Mouse (Mus musculus): ENCODE measurements around the gene Nol3. TPM values are rescaled to one million over a fixed set of nuclear protein-coding genes. Genes with fewer than 3 reads are reported as not detected.

Nol3 gene
- total and polyA plus RNA-seq, 3 experiments: 0.63 to 0.89 TPM; not detected in 1

DNA sequence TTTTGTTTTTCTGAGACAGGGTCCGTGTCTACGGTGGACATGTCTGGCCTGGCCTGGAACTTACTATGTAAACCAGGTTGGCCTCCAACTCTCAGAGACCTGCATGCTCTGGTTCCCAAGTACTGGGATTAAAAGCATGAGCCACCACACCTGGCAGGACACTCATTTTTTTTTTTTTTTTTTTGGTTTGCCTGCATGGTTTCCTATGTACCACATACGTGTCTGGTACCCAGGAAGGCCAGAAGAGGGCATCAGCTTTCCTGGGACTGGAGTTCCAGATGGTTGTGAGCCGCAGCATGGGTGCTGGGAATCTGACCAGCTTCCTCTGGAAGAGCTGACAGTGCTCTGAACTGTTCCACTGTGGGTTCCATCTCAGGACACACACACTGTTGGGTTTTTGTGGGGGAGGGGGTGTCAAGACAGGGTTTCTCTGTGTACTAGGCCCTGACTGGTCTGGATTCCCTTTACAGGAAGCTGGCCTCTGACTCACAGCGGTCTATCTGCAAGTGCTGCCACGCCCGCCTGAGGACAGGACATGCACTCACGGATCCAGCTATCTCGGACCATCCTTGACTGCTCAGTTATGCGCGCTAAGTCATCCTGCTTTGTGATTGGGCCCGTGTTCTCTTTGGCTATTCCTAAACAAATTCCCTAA lies 14.5 kb upstream of the Nol3 start:
- Histone ChIP-seq H3K27me3 (ENCODE audit: control insufficient read depth in 1 of 2, insufficient read depth in 2 of 2, low read length in 2 of 2) (no peaks in the 10 kb centered on the region), H3K4me3 (ENCODE audit: control insufficient read depth in 1 of 2, insufficient read depth in 1 of 2, low read depth in 2 of 2, low read length in 2 of 2) (no peak overlapping the region), H3K27ac (ENCODE audit: control insufficient read depth, low read depth, low read length) (peak overlapping the region; percentile 49), H3K9ac (ENCODE audit: control insufficient read depth, low read depth, low read length, poor library complexity, severe bottlenecking) (no peak overlapping the region), H3K9me3 (replicated peaks; ENCODE audit: insufficient read depth, low read length) (no peaks in the 10 kb centered on the region), H3K79me2 (ENCODE audit: control insufficient read depth, insufficient read depth, low read length, poor library complexity) (peaks cover 15% of the 10 kb centered on the region), H3K36me3 (ENCODE audit: control insufficient read depth in 1 of 2, insufficient read depth in 2 of 2, low read length in 2 of 2) (peaks cover 0 to 17% of the 10 kb centered on the region in 2 experiments; a peak in 2 of 4 replicates), H3K4me1 (ENCODE audit: control insufficient read depth in 1 of 2, insufficient read depth in 2 of 2, low read length in 2 of 2) (peaks cover 0 to 30% of the 10 kb centered on the region in 2 experiments; a peak in 2 of 4 replicates)
- TF ChIP-seq TBP (IDR thresholded peaks at IDR 0.05; ENCODE audit: low read depth, low read length): 0 out of 2 replicates have a peak, but pooled peaks have one; percentile 40
- TF ChIP-seq TAL1 (IDR thresholded peaks at IDR 0.05; ENCODE audit: low read length): 0 out of 2 replicates have a peak, but pooled peaks have one; percentile 10
- TF ChIP-seq GATA1 (IDR thresholded peaks at IDR 0.05; ENCODE audit: low read depth, low read length): 0 out of 2 replicates have a peak, but pooled peaks have one; percentile 18
- TF ChIP-seq ZNF384 (IDR thresholded peaks at IDR 0.05; ENCODE audit: low read depth, low read length): peak; percentile 60
- no peak for TF ChIP-seq MAX (IDR thresholded peaks at IDR 0.05; ENCODE audit: low read length)
- 0 out of 2 replicates have a peak, but pooled peaks have one; percentile 36 for TF ChIP-seq SIN3A (IDR thresholded peaks at IDR 0.05; ENCODE audit: low read length)
- TF ChIP-seq ZMIZ1 (IDR thresholded peaks at IDR 0.05; ENCODE audit: low read depth, low read length): no peak
- no peak for TF ChIP-seq KAT2A (conservative IDR thresholded peaks at IDR 0.05; ENCODE audit: low read depth, low read length)
- no peak for TF ChIP-seq BHLHE40 (IDR thresholded peaks at IDR 0.05; ENCODE audit: borderline replicate concordance, low read depth, low read length)
- TF ChIP-seq POLR2A (IDR thresholded peaks at IDR 0.05; ENCODE audit: control insufficient read depth in 1 of 2, insufficient read depth in 1 of 2, low read depth in 1 of 2, low read length in 2 of 2, poor library complexity in 1 of 2): 0 out of 4 replicates have a peak, but pooled peaks of 1 of the 2 experiments have one; percentile 17
- peak; percentile 49 to 63 for TF ChIP-seq EP300 (IDR thresholded peaks at IDR 0.05; ENCODE audit: low read depth in 1 of 2, low read length in 2 of 2)
- peak; percentile 7 to 18 (median 17); a peak in 2 of 6 replicates for TF ChIP-seq CTCF (IDR thresholded peaks at IDR 0.05 in 2 of 3, conservative IDR thresholded peaks at IDR 0.05 in 1 of 3; ENCODE audit: control insufficient read depth in 1 of 3, insufficient read depth in 1 of 3, low read depth in 2 of 3, low read length in 3 of 3, poor library complexity in 1 of 3, severe bottlenecking in 1 of 3)
- peak; percentile 84 for DNase-seq (ENCODE audit: low read depth, low spot score)

DNA sequence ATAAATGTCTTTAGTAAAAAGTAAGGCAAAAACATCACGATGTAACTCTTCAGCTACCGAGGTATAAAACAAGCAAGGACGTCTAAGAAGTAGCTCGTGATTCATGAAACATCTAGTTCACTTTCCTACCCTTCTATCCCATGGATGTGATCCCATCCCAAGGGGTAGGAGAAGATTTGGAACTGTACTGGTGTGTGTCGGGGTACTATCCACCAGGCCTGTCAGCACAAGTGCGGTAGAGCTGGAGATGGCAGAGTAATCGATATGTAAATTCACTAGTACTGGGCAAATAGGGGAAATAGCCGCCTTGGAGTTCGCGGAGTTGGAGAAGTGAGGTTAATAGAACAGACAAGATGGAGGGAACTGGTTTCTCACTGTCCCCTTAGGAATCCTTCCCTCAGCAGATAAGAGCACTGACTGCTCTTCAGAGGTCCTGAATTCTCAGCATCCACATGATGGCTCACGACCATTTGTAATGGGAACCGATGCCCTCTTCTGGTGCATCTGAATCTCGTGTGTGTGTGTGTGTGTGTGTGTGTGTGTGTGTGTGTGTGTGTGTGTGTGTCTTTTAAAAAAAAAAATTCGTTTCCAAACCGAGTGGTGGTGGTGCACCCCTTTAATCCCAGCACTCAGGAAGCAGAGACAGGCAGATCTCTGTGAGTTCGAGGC lies 12.6 kb upstream of the Nol3 start:
- Histone ChIP-seq H3K27me3 (ENCODE audit: control insufficient read depth in 1 of 2, insufficient read depth in 2 of 2, low read length in 2 of 2) (no peaks in the 10 kb centered on the region), H3K9ac (ENCODE audit: control insufficient read depth, low read depth, low read length, poor library complexity, severe bottlenecking) (peak overlapping the region; percentile 91), H3K79me2 (ENCODE audit: control insufficient read depth, insufficient read depth, low read length, poor library complexity) (peaks cover 15% of the 10 kb centered on the region), H3K36me3 (ENCODE audit: control insufficient read depth in 1 of 2, insufficient read depth in 2 of 2, low read length in 2 of 2) (peaks cover 0 to 25% of the 10 kb centered on the region in 2 experiments; a peak in 2 of 4 replicates), H3K27ac (ENCODE audit: control insufficient read depth, low read depth, low read length) (peak overlapping the region; percentile 34; the same call in 1 of the 2 replicates), H3K4me3 (ENCODE audit: control insufficient read depth in 1 of 2, insufficient read depth in 1 of 2, low read depth in 2 of 2, low read length in 2 of 2) (peak overlapping the region; percentile 84 to 98), H3K4me1 (ENCODE audit: control insufficient read depth in 1 of 2, insufficient read depth in 2 of 2, low read length in 2 of 2) (peaks cover 7 to 36% of the 10 kb centered on the region in 2 experiments), H3K9me3 (replicated peaks; ENCODE audit: insufficient read depth, low read length) (no peaks in the 10 kb centered on the region)
- DNase-seq (ENCODE audit: low read depth, low spot score): peak; percentile 57
- TF ChIP-seq EP300 (IDR thresholded peaks at IDR 0.05; ENCODE audit: low read depth in 1 of 2, low read length in 2 of 2) (no peak), CTCF (IDR thresholded peaks at IDR 0.05 in 2 of 3, conservative IDR thresholded peaks at IDR 0.05 in 1 of 3; ENCODE audit: control insufficient read depth in 1 of 3, insufficient read depth in 1 of 3, low read depth in 2 of 3, low read length in 3 of 3, poor library complexity in 1 of 3, severe bottlenecking in 1 of 3) (0 out of 6 replicates have a peak, but pooled peaks of 1 of the 3 experiments have one; percentile 0), ZNF384 (IDR thresholded peaks at IDR 0.05; ENCODE audit: low read depth, low read length) (peak; percentile 57; the same call in 1 of the 2 replicates), POLR2A (IDR thresholded peaks at IDR 0.05; ENCODE audit: control insufficient read depth in 1 of 2, insufficient read depth in 1 of 2, low read depth in 1 of 2, low read length in 2 of 2, poor library complexity in 1 of 2) (0 out of 4 replicates have a peak, but pooled peaks of 1 of the 2 experiments have one; percentile 5), GATA1 (IDR thresholded peaks at IDR 0.05; ENCODE audit: low read depth, low read length) (peak; percentile 30; the same call in 1 of the 2 replicates)
